ENCODE assay signal across 8 mouse cellular contexts in the genomic region with DNA sequence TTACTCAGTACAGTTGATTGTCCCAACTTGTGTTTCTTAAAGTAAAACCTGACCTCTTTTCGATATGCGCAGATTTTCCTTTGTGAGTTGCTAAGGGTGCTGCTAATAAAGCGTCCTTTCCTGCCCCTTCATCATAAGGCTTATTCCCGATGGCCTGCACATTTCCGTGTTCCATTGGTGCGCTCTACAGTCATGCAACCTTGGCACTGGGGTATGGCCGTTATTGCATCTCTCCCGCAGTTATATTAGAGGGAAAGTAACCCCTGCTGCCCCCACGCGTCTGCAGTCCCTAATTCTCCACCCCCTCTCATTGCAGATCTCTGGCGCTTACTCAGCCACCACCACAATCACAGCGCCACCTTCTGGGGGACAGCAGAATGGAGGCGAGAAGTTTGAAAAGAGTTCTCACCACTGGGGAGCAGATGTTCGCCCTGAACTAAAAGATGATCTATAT. TPM values are rescaled to one million over a fixed set of nuclear protein-coding genes. Genes with fewer than 3 reads are reported as not detected.
DNase-seq lines count a peak whose midpoint lies in the region; ATAC-seq lines count a peak whose summit lies in the region.

No protein-coding gene starts in this region.

- DNase-seq in Muller cell, postnatal 12 days (ENCODE audit: inconsistent ontology term), result peak; percentile 86
- peak; percentile 93 for DNase-seq in cerebellum, adult 9-11 months
- DNase-seq in frontal cortex, postnatal 10 days (ENCODE audit: low spot score in 2 of 2), result peak; percentile 76 to 87
- DNase-seq in layer of hippocampus, postnatal 14 days (ENCODE audit: low spot score in 2 of 2), result peak; percentile 89 to 94
- peak; percentile 94 for DNase-seq in lung, postnatal 14 days
- peak; percentile 86 for DNase-seq in ovary, postnatal 36 days (ENCODE audit: low spot score)
- peak; percentile 96 for DNase-seq in thymus, postnatal 14 days

- H3K9me3 ChIP-seq in hindbrain, embryonic 12.5 days (replicated peaks), result no peaks in the 10 kb centered on the region

- H3K27ac ChIP-seq in hindbrain, embryonic 12.5 days, result peak overlapping the region; percentile 98

- peaks cover 45% of the 10 kb centered on the region for H3K36me3 ChIP-seq in hindbrain, embryonic 12.5 days

- H3K4me3 ChIP-seq in hindbrain, embryonic 12.5 days, result peak overlapping the region; percentile 89

- H3K27me3 ChIP-seq in hindbrain, embryonic 12.5 days, result no peaks in the 10 kb centered on the region

- H3K4me1 ChIP-seq in hindbrain, embryonic 12.5 days, result peaks cover 55% of the 10 kb centered on the region

- H3K4me2 ChIP-seq in hindbrain, embryonic 12.5 days (replicated peaks), result peak overlapping the region; percentile 91

- under 1% methylated on average over 14 of the region's 14 CpGs for WGBS in hindbrain, embryonic 12.5 days

- H3K9ac ChIP-seq in hindbrain, embryonic 12.5 days, result peak overlapping the region; percentile 99

- ATAC-seq in hindbrain, embryonic 12.5 days (ENCODE audit: low FRiP score), result peak; percentile 44

RNA-seq across cellular contexts. Expression of a gene that starts 1.1 kb away (rescaled TPM):
- polyA plus RNA-seq in hindbrain, embryonic 12.5 days (2016; fragmentation: Nextera tagmentation; extraction: Ambion mirVana), result 404 and 420 TPM in 2 replicates
- total RNA-seq in layer of hippocampus, postnatal 14 days (2021), result 100 to 1,000 TPM; 702 to 713 TPM

RNA-seq across cellular contexts. Expression of a gene that starts 38.3 kb away (rescaled TPM):
- polyA plus RNA-seq in hindbrain, embryonic 12.5 days (2016; fragmentation: Nextera tagmentation; extraction: Ambion mirVana), result 0.07 and 0.10 TPM in 2 replicates
- 1 to 10 TPM; 2.5 to 2.6 TPM for total RNA-seq in layer of hippocampus, postnatal 14 days (2021)

Comparison
In these comparisons a context has a peak if more than half of its experiments do, and no peak if none do; other contexts are left out.
1. Peak in every context shown above with its lines: DNase-seq, ATAC-seq, H3K4me3 ChIP-seq and H3K27ac ChIP-seq.